In the genomic region with DNA sequence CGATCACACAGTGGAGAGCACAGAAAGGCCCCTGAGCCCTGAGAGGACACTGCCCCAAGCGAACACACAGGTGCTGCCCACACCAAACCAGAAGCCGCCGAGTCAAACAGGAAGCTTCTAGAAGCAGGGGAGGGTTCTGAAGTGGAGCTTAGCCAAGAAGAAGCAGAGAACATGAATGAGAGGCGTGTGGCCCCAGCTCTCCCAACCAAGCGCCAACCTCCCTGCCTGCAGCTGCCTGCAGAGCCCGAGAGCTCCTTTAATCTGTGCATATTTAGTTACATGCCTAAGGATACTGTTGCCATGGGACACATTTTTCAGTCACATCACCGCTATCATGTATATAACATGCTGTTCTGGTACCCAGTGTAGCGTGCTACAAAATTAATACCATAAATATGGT, we compare ENCODE assay signal across 12 mouse cellular contexts. TPM values are rescaled to one million over a fixed set of nuclear protein-coding genes. Genes with fewer than 3 reads are reported as not detected.
DNase-seq lines count a peak whose midpoint lies in the region; ATAC-seq lines count a peak whose summit lies in the region.
"Had no signal": no experiment of that assay in that cellular context is flagged by ENCODE, and none has a peak within 500 bp of the region (broad histone marks: within the 10 kb centered on the region; RNA-seq: fewer than 3 reads in every experiment).

No protein-coding gene starts in this region.

- ATAC-seq in hematopoietic stem cell, adult 5-6 weeks (replicated peaks in 1 of 2; ENCODE audit: insufficient read depth in 1 of 2, low FRiP score in 2 of 2, low TSS enrichment in 1 of 2, low read depth in 1 of 2, poor library complexity in 2 of 2, severe bottlenecking in 2 of 2), result peak; percentile 77 to 89
- ATAC-seq in erythroblast, adult 5-6 weeks (replicated peaks; ENCODE audit: low FRiP score, poor library complexity, severe bottlenecking), result no peak
- ATAC-seq: forebrain, embryonic 14.5 days had no signal

- DNase-seq in left cerebral cortex, postnatal 4 days, result peak; percentile 19
- DNase-seq in left cerebral cortex, adult 9 months (ENCODE audit: low spot score in 2 of 2), result no peak
- peak; percentile 38 for DNase-seq in urinary bladder, postnatal 14 days (ENCODE audit: low spot score)
- no peak for DNase-seq in urinary bladder, adult 18-20 months (ENCODE audit: low spot score in 2 of 2)
- DNase-seq in testis, postnatal 14 days (ENCODE audit: low spot score), result peak; percentile 29
- no peak for DNase-seq in cerebellum, postnatal 36 days
- DNase-seq: heart, adult 11 months; heart, postnatal 4 days; kidney, postnatal 10 days had no signal

- intact Hi-C loops in left cerebral cortex, postnatal 4 days (cut with DNase I), result no loop called here

RNA-seq across cellular contexts. Expression of a gene that starts 58.6 kb away (rescaled TPM):
- 10 to 100 TPM; 50.4 to 59.0 TPM for total RNA-seq in left cerebral cortex, postnatal 4 days (2021)
- 1.6 and 3.2 TPM in 2 replicates for total RNA-seq in hematopoietic stem cell, adult 5-6 weeks (2017)
- total RNA-seq in erythroblast, adult 5-6 weeks (2015; ENCODE audit: low replicate concordance), result not detected in 2 replicates
- total RNA-seq in erythroblast, adult 5-6 weeks (2017; ENCODE audit: low replicate concordance), result not detected in 2 replicates

Comparison
In these comparisons a context has a peak if more than half of its experiments do, and no peak if none do; other contexts are left out.
1. DNase-seq: peak in left cerebral cortex, postnatal 4 days (single experiment), urinary bladder, postnatal 14 days (single experiment) and testis, postnatal 14 days (single experiment); none in left cerebral cortex, adult 9 months (0 of 2), urinary bladder, adult 18-20 months (0 of 2) and cerebellum, postnatal 36 days (0 of 2).
2. RNA of a gene that starts 58.6 kb away (total RNA-seq): 50.4 to 59.0 TPM in left cerebral cortex, postnatal 4 days; 1.6 to 3.2 TPM in hematopoietic stem cell, adult 5-6 weeks and not detected in erythroblast, adult 5-6 weeks; every median in the first group is over 10 times any median in the second.